Mouse (Mus musculus) hindbrain, postnatal 0 days (tissue): ENCODE results near the gene Gnaq. TPM values are rescaled to one million over a fixed set of nuclear protein-coding genes. Genes with fewer than 3 reads are reported as not detected.

ENCODE experiments used
- ATAC-seq: fragments of 200-750 bp; cut with Nextera tagmentation; 2 replicates; pipeline ENCODE4 v1.8.0; 2017; ENCODE audit warnings: mild to moderate bottlenecking, moderate TSS enrichment, moderate library complexity
- DNase-seq: peaks from one replicate; pipeline ENCODE4 v3.0.0-alpha.2; 2015; ENCODE audit warnings: low spot score
- H3K27ac ChIP-seq: fragments of 300-500 bp; sonication (generic); 2 replicates; pipeline ENCODE4 v1.5.1; 2014; ENCODE audit warnings: mild to moderate bottlenecking
- H3K27me3 ChIP-seq: fragments of 300-500 bp; sonication (generic); 2 replicates; pipeline ENCODE4 v1.6.1; 2014; ENCODE audit warnings: low read length, mixed read lengths; ENCODE audit not compliant: insufficient read depth
- H3K36me3 ChIP-seq: fragments of 300-500 bp; sonication (generic); 2 replicates; pipeline ENCODE4 v1.6.1; 2014; ENCODE audit warnings: low read length, mixed read lengths; ENCODE audit not compliant: insufficient read depth
- H3K4me1 ChIP-seq: fragments of 300-500 bp; sonication (generic); 2 replicates; pipeline ENCODE4 v1.6.1; 2014; ENCODE audit warnings: antibody characterized with exemption, low read length, mixed read lengths; ENCODE audit not compliant: insufficient read depth
- H3K4me2 ChIP-seq: fragments of 300-500 bp; sonication (generic); 2 replicates; pipeline ENCODE4 v1.6.1; 2014; ENCODE audit warnings: low read depth, mild to moderate bottlenecking, low read length, moderate library complexity, mixed read lengths
- H3K4me3 ChIP-seq: fragments of 300-500 bp; sonication (generic); 2 replicates; pipeline ENCODE4 v1.5.1; 2014; ENCODE audit warnings: low read length
- H3K9ac ChIP-seq: fragments of 300-500 bp; sonication (generic); replicated peaks from 2 replicates; pipeline ENCODE4 v1.6.1; 2014; ENCODE audit warnings: mild to moderate bottlenecking, low read length, moderate library complexity, mixed read lengths
- H3K9me3 ChIP-seq: fragments of 300-500 bp; sonication (generic); 2 replicates; pipeline ENCODE4 v1.6.1; 2016; ENCODE audit warnings: low read length, mixed read lengths
- CTCF ChIP-seq: IDR thresholded peaks from 2 replicates; pipeline ENCODE4 v1.5.1; 2016; ENCODE audit warnings: antibody characterized with exemption, control low read depth, low read depth
- WGBS: fragments of 180-500 bp; shearing (Covaris S2); extraction: QIAGEN DNeasy Blood & Tissue Kit; methylation state at CpG from one replicate; pipeline ENCODE4 v1.1.7; 2014; 5-methylcytosine and 5-hydroxymethylcytosine counted together
- polyA plus RNA-seq: library from polyadenylated mRNA; unstranded; fragments of >200 nt; fragmentation: Nextera tagmentation; extraction: Ambion mirVana; gene quantifications from 2 replicates; pipeline ENCODE4 v1.2.1, GENCODE M21; 2015
- total RNA-seq: library from RNA; depleted of rRNA; stranded (reverse); fragments of >200 nt; gene quantifications from 2 replicates; pipeline ENCODE4 v1.2.3, GENCODE M21; 2014

The Gnaq gene
- total and polyA plus RNA-seq, 2 experiments from 2014 or later: 85.7 to 101 TPM

- WGBS: 11% methylated on average over 4 of the region's 4 CpGs
- no peak for TF ChIP-seq CTCF
Observed at GRCm38 (mm10) chr19:16314295-16314821, 181.7 kb downstream of the Gnaq start.

GRCm38 (mm10) chr19:16315525-16315924, 182.9 kb downstream of the Gnaq start:
- Histone ChIP-seq H3K9me3 (no peaks in the 10 kb centered on the region), H3K27me3 (no peaks in the 10 kb centered on the region), H3K27ac (no peak overlapping the region), H3K4me1 (peaks cover 4% of the 10 kb centered on the region; the same call in 1 of the 2 replicates), H3K4me3 (no peak overlapping the region), H3K9ac (no peak overlapping the region), H3K36me3 (no peaks in the 10 kb centered on the region), H3K4me2 (no peak overlapping the region)
- ATAC-seq (no peak), DNase-seq (no peak)
- no peak for TF ChIP-seq CTCF
- WGBS: 94% methylated on average over 4 of the region's 4 CpGs

More at GRCm38 (mm10) chr19:16314295-16314821, 181.7 kb downstream of the Gnaq start:
- Histone ChIP-seq H3K27ac (no peak overlapping the region), H3K9me3 (no peaks in the 10 kb centered on the region), H3K9ac (no peak overlapping the region), H3K4me2 (no peak overlapping the region), H3K4me1 (peaks cover 4% of the 10 kb centered on the region; the same call in 1 of the 2 replicates), H3K36me3 (no peaks in the 10 kb centered on the region), H3K27me3 (no peaks in the 10 kb centered on the region), H3K4me3 (no peak overlapping the region)
- DNase-seq (peak; percentile 56), ATAC-seq (no peak)

- no peak for TF ChIP-seq CTCF
- no peak overlapping the region for H3K9ac ChIP-seq
- no peak for DNase-seq
- no peaks in the 10 kb centered on the region for H3K36me3 ChIP-seq
- ATAC-seq: no peak
- no peaks in the 10 kb centered on the region for H3K27me3 ChIP-seq
- 64% methylated on average over 14 of the region's 14 CpGs for WGBS
- peaks cover 4% of the 10 kb centered on the region; the same call in 1 of the 2 replicates for H3K4me1 ChIP-seq
- no peaks in the 10 kb centered on the region for H3K9me3 ChIP-seq
- H3K4me2 ChIP-seq: no peak overlapping the region
- H3K27ac ChIP-seq: no peak overlapping the region
- H3K4me3 ChIP-seq: no peak overlapping the region
Observed at GRCm38 (mm10) chr19:16318128-16318811, 185.6 kb downstream of the Gnaq start.

GRCm38 (mm10) chr19:16319986-16320385, 187.4 kb downstream of the Gnaq start:
- no peak for TF ChIP-seq CTCF
- no peak for DNase-seq
- no peak for ATAC-seq
- H3K27ac ChIP-seq: no peak overlapping the region
- H3K9me3 ChIP-seq: no peaks in the 10 kb centered on the region
- H3K27me3 ChIP-seq: no peaks in the 10 kb centered on the region
- H3K4me2 ChIP-seq: no peak overlapping the region
- H3K4me1 ChIP-seq: no peaks in the 10 kb centered on the region
- H3K9ac ChIP-seq: no peak overlapping the region
- WGBS: 84% methylated on average over 7 of the region's 7 CpGs
- H3K36me3 ChIP-seq: no peaks in the 10 kb centered on the region
- no peak overlapping the region for H3K4me3 ChIP-seq

DNA sequence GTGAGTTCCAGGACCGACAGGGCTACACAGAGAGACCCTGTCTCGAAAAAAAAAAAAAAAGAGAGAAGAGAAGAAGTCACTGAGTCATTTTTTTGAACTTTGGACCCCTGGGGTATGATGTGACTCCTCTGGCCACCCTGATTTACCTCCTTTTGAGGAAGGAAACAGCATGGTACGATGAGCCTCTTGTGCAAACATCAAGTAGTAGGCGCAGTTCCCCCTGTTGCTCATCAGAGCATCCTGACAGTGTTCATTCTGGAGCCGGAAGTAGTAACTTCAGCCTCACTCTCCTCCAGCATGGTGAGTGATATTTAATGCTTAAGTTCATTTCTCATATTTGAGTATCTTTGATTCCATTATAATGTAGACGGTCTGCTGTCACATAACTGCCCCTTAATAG, 190.4 kb downstream of the Gnaq start:
- 0 out of 2 replicates have a peak, but pooled peaks have one; percentile 2 for TF ChIP-seq CTCF
- Histone ChIP-seq H3K9ac (no peak overlapping the region), H3K4me1 (peaks cover 13% of the 10 kb centered on the region), H3K27me3 (no peaks in the 10 kb centered on the region), H3K9me3 (no peaks in the 10 kb centered on the region), H3K27ac (no peak overlapping the region), H3K36me3 (no peaks in the 10 kb centered on the region), H3K4me3 (no peak overlapping the region), H3K4me2 (no peak overlapping the region)
- WGBS: 90% methylated on average over 6 of the region's 6 CpGs
- DNase-seq: no peak
- no peak for ATAC-seq

DNA sequence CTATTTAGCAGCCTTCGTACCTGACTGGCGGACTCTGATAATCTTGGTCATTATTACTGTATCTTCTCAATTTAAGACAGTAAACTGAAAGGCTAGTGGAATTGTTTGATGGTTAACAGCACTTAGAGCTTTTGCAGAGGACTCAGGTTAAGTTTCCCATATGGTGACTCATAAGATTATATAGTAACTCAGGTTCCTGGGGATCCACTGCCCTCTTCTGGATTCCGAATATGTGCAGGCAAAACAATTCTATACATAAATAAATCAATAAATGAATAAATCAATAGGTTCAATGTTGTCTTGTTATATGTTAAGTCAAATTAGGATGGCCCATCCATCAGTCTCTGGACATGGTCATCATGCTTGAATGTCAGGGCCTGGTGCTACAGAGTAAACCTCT, 191.6 kb downstream of the Gnaq start:
- 90% methylated on average over 3 of the region's 3 CpGs for WGBS
- DNase-seq: peak; percentile 27

GRCm38 (mm10) chr19:16325911-16326310, 193.3 kb downstream of the Gnaq start:
- no peak for ATAC-seq
- Histone ChIP-seq H3K9ac (no peak overlapping the region), H3K4me3 (no peak overlapping the region), H3K9me3 (no peaks in the 10 kb centered on the region), H3K4me2 (no peak overlapping the region), H3K27ac (no peak overlapping the region), H3K36me3 (no peaks in the 10 kb centered on the region), H3K27me3 (no peaks in the 10 kb centered on the region), H3K4me1 (peaks cover 19% of the 10 kb centered on the region)
- no peak for DNase-seq
- TF ChIP-seq CTCF: no peak
- WGBS: 55% methylated on average over 8 of the region's 8 CpGs

More for the DNA sequence above, 191.6 kb downstream of the Gnaq start:
- TF ChIP-seq CTCF: no peak
- Histone ChIP-seq H3K9me3 (no peaks in the 10 kb centered on the region), H3K36me3 (no peaks in the 10 kb centered on the region), H3K27me3 (no peaks in the 10 kb centered on the region), H3K4me2 (no peak overlapping the region), H3K9ac (no peak overlapping the region), H3K27ac (no peak overlapping the region), H3K4me3 (no peak overlapping the region), H3K4me1 (peaks cover 19% of the 10 kb centered on the region)
- ATAC-seq: no peak
